Mouse (Mus musculus) lung, adult 2 months (tissue): ENCODE data around the gene Psmb10. TPM values are rescaled to one million over a fixed set of nuclear protein-coding genes. Genes with fewer than 3 reads are reported as not detected.

Source experiments
- DNase-seq: peaks from one replicate; pipeline ENCODE4 v3.0.0; 2022
- H3K4me1 ChIP-seq: fragments of 200-500 bp; 2 replicates; pipeline ENCODE4 v1.6.1; 2011; ENCODE audit warnings: low read length; ENCODE audit not compliant: control insufficient read depth, insufficient read depth
- H3K4me3 ChIP-seq: fragments of 200-500 bp; replicated peaks from 2 replicates; pipeline ENCODE3; 2011; ENCODE audit warnings: low read depth, mild to moderate bottlenecking, control low read depth, low read length; ENCODE audit errors: extremely low read depth
- CTCF ChIP-seq: fragments of 200-500 bp; IDR thresholded peaks from 2 replicates; pipeline ENCODE4 v1.5.1; 2011; ENCODE audit warnings: mild to moderate bottlenecking, low read length, control low read depth; ENCODE audit not compliant: insufficient read depth
- POLR2A ChIP-seq: fragments of 200-500 bp; IDR thresholded peaks from 2 replicates; pipeline ENCODE4 v1.6.1; 2011; ENCODE audit warnings: low read depth, mild to moderate bottlenecking, control low read depth, low read length, borderline replicate concordance; ENCODE audit errors: extremely low read depth
- WGBS: fragments of 180-500 bp; shearing (Covaris S2); methylation state at CpG from one replicate; pipeline ENCODE4 v1.1.7; 2018; 5-methylcytosine and 5-hydroxymethylcytosine counted together
- polyA plus RNA-seq: library from polyadenylated mRNA; depleted of rRNA; stranded (reverse); fragments of >200 nt; gene quantifications from 2 replicates; pipeline ENCODE4 v1.2.3, GENCODE M21; 2012; rRNA removed

The Psmb10 gene
- polyA plus RNA-seq, 1 experiment = 217 TPM

DNA sequence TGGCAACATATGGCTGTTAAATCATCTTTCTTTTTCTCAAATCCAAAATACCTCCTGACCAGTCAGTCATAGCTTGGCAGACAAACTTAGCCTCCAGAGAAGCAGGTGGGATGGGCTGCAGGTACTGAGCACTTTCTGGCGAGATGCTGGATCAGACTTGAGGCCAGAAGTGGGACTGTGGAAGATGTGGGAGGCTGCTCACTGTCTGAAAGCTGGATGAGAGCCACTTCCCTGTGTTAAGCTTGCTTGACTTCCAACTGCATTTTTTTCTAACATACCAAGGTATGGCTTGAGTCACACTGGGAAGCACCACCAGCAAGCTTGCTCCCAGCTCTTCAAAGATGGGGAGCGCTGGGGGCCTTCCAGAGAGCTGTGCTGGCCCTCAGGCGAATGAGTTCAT is 13.1 kb downstream of the Psmb10 start:
- Histone ChIP-seq H3K4me1 (no peaks in the 10 kb centered on the region), H3K4me3 (no peak overlapping the region)
- WGBS = 70% methylated on average over 3 of the region's 3 CpGs
- no peak for DNase-seq
- TF ChIP-seq POLR2A = no peak
- no peak for TF ChIP-seq CTCF

DNA sequence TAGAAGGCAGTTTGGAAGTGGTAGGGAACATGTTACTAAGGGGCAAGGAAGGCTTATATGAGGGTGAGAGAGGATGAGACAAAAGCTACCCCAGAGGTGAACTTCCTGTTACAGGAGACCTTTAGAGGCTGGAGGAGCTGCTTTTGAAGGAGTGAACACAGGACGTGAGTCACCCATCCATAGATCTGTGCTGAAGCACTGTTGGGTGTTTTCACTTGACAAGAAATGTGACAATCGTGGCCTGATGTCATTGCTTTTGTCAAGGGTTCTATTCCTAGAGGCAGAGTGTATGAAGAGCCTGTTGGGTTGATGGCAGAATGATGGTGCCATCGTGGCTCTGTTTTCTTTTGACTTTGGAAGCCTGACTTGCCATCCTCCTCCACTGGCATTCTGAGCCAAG is 18.9 kb downstream of the Psmb10 start:
- no peaks in the 10 kb centered on the region for H3K4me1 ChIP-seq
- H3K4me3 ChIP-seq = no peak overlapping the region
- WGBS = 65% methylated on average over 3 of the region's 3 CpGs
- no peak for DNase-seq
- TF ChIP-seq CTCF (no peak), POLR2A (no peak)

DNA sequence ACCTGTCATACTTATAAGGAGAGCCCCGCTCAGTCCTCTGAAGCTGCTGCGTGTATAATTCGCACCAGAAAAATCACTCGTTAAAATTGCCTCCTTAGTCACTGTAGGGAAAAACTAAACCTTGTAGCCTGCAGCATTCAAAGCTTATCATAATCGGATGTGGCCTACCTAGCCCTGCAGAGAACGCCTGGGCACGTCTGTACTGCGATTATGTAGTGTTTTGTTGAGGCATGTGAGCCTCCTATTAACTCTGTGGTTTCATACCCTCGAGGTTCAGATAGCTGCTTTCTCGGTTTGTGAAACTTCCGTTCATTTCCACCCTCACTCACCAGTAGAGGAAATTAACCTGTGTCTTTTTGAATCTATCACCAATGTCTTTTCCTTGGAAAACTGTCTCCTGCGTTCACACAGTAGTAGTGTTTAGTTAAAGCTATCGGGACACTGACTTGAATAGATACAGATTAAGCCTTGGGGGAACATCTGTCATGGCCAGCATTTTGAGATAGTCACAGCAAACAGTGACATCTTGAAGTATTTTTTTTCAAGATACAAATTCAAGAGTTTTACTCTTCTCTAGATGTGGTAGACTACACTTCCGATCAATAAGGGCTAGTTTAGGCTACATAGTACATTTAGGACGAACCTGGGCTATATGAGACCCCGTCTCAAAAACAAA is 37.2 kb downstream of the Psmb10 start:
- H3K4me1 ChIP-seq = peaks cover 4% of the 10 kb centered on the region; the same call in 1 of the 2 replicates
- no peak for DNase-seq
- 23% methylated on average over 16 of the region's 16 CpGs for WGBS
- TF ChIP-seq CTCF (no peak), POLR2A (no peak)
- H3K4me3 ChIP-seq = peak overlapping the region; percentile 81

DNA sequence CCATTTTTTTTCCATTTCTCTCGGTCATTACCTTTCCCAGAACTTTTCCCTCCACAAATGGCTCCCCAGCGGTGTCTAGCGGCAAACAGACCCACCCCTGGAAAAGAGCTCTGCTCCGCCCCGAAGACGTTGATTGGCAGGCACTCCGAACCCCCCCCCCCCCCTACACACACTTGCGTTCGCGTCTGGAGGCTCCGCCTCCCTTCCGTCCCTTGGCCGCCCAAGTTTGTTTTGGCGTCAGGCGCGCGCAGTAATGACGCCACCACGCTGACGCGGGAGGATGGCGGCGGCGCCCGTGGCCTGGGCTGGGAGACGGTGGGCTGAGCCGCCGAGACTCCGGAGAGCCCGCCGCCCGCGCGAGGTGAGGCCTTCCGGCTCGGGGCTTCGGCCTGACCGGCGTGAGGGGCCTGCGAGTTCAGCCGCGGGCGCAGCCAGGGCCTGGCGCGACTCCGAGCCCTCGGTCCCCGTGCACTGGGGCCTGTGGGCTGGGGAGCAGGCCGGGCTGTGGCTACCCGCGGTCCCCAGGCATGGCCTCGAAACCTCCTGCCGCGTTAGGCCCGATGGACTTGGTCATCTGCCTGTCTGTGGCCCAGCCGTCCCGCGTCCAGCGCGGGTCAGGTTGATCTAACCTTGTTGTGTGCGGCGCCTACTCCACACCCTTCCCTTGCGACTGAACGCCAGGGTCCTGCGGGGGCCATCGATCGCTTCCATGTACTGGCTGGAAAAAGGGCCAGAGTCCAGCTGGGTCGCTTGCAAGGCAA is 37.9 kb downstream of the Psmb10 start, which contains the start of gene Pskh1:
TSS of gene Pskh1 (plus strand) at position 262 of the 761 bp plus-strand sequence.
- WGBS = under 1% methylated on average over 68 of the region's 68 CpGs
- peaks cover 4% of the 10 kb centered on the region; the same call in 1 of the 2 replicates for H3K4me1 ChIP-seq

DNA sequence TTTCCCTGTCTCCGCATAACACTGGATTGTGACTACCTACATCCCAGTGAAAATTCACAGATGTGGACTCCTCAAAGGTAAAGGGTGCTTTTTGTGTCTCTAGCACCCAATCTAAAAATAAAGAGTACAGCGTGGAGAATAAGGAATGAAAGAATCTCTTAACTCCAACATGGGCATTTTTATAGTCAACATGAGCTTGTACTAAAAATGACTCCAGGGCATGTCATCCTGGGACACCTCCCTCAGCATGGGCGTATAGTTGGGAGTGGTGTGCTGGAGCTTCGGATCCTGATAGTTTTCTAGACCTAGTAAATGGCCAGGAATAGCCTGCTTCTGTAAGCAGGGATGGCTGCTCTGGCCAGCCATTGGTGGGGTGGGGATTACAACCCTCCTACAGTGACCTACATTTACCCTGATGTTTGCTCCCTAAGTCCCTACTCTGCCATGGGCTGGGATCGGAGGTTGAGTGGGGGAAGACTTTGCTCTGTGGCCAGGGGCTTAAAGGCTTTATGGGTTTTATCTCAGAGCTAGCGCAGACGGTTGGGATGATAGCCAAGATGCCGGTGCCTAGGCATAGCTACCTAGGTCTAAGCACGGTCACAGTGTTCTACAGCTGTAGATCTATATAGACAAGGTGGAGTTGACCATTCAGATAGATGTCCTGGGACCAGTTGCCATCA is 40.3 kb downstream of the Psmb10 start:
- no peak overlapping the region for H3K4me3 ChIP-seq
- peaks cover 4% of the 10 kb centered on the region; the same call in 1 of the 2 replicates for H3K4me1 ChIP-seq
- DNase-seq = no peak
- TF ChIP-seq POLR2A (no peak), CTCF (no peak)
- WGBS = 76% methylated on average over 9 of the region's 9 CpGs

More for the DNA sequence above, 37.9 kb downstream of the Psmb10 start, which contains the start of gene Pskh1:
- H3K4me3 ChIP-seq = peak within 1 kb of the TSS; percentile 81
- TF ChIP-seq POLR2A (peak; percentile 51; the same call in 1 of the 2 replicates), CTCF (no peak)
- peak; percentile 96 for DNase-seq

DNA sequence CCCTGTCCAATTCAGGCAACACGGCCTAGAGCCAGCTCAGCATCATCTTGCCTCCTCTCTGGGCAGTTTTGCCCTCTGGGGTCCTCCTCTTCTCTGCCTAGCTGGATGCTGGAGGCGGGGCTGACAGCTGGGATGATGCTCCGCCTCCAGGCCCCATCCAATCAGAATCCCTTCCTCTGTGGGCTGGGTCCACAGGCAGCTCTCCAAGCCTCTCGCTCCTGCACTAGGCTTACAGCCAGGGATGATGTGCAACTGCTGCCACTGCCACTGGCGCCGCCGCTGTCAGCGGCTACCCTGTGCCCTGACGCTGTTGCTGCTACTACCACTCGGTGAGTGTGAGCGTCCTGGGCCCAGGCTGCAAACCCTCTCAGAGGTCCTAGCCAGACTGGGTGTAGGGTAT is 44.9 kb downstream of the Psmb10 start, which contains the start of gene Nrn1l:
TSS of gene Nrn1l (plus strand) at position 229 of the 400 bp plus-strand sequence.
- no peak within 1 kb of the TSS for H3K4me3 ChIP-seq
- H3K4me1 ChIP-seq = no peaks in the 10 kb centered on the region
- peak; percentile 27 for DNase-seq
- TF ChIP-seq POLR2A = no peak
- no peak for TF ChIP-seq CTCF
- 19% methylated on average over 11 of the region's 11 CpGs for WGBS

DNA sequence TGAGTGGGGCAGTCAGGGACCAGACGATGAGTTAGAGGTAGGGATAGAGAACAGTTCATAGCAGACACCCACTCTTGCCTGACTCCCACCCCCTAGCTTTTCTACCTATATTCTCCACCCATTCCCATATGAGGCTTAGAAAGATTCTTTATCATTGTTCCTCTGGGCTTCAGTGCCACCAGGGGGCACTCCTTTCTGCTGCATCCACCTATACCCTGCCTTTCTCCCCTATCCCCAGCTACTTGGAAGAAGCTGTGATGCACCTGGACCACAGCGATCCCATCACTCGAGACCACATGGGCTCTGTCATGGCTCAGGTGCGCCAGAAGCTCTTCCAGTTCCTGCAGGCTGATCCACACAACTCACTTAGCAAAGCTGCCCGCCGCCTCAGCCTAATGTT is 45.8 kb downstream of the Psmb10 start:
- WGBS = 91% methylated on average over 6 of the region's 6 CpGs
- TF ChIP-seq POLR2A = no peak
- TF ChIP-seq CTCF = peak; percentile 55
- peak; percentile 21 for DNase-seq
- Histone ChIP-seq H3K4me1 (no peaks in the 10 kb centered on the region), H3K4me3 (no peak overlapping the region)

DNA sequence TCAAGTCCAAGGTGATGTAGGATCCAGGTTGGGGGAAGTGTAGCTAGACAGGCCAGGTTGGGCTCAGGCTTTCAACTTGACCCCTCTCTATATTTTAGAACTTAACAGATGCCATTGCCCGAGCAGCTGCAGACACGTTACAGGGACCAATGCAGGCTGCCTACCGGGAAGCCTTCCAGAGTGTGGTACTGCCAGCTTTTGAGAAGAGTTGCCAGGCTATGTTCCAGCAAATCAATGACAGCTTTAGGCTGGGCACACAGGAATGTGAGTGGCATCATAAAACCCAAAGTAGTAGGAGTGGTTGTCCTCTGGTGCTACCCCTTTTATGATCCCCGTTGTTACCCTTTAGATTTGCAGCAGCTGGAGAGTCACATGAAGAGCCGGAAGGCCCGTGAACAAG is 47.4 kb downstream of the Psmb10 start:
- no peak for DNase-seq
- Histone ChIP-seq H3K4me3 (no peak overlapping the region), H3K4me1 (no peaks in the 10 kb centered on the region)
- TF ChIP-seq POLR2A (no peak), CTCF (no peak)
- WGBS = 90% methylated on average over 6 of the region's 6 CpGs

DNA sequence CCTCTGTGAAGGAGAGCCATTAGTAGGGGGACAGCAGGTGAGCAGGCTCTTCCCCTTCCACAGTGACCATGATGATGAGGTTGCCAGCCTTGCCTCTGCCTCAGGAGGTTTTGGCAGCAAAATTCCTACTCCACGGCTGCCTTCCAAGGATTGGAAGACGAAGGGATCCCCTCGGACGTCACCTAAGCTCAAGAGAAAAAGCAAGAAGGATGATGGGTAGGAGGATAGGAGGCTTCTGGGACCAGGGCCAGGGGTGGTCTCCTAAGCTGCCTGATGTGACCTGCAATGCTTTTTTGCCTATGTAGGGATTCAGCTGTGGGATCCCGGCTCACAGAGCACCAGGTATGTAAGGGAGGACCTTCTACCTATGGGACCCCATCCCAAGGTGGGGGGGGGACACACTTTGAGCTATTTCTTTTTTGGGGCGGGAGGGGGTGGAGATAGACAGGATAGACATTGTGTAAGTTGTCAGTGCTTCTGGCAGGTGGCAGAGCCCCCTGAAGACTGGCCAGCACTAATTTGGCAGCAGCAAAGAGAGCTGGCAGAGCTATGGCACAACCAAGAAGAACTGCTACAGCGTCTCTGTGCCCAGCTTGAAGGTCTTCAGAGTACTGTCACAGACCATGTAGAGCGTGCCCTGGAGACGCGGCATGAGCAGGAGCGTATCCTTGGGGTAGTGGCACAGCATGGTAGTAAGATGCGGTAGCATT is 48.3 kb downstream of the Psmb10 start:
- H3K4me3 ChIP-seq = no peak overlapping the region
- no peak for TF ChIP-seq POLR2A
- TF ChIP-seq CTCF = no peak
- 94% methylated on average over 12 of the region's 12 CpGs for WGBS

More for the DNA sequence above, 48.3 kb downstream of the Psmb10 start:
- no peak for DNase-seq
- H3K4me1 ChIP-seq = no peaks in the 10 kb centered on the region

Other genes starting within 250 kb of the Psmb10 start
- gene Acd, start 237.3 kb downstream of the Psmb10 start, polyA plus RNA-seq = 33.8 and 37.8 TPM in 2 replicates
- 14.1 and 14.5 TPM in 2 replicates for gene Pard6a, start 237.3 kb downstream of the Psmb10 start, polyA plus RNA-seq
- not detected in 2 replicates for gene 4933405L10Rik, start 230.8 kb downstream of the Psmb10 start, polyA plus RNA-seq
- 9.6 and 9.9 TPM in 2 replicates for gene Enkd1, start 230.2 kb downstream of the Psmb10 start, polyA plus RNA-seq
- gene Gfod2, start 179.8 kb downstream of the Psmb10 start, polyA plus RNA-seq = 12.2 and 14.8 TPM in 2 replicates
- 25.8 and 28.5 TPM in 2 replicates for gene Ranbp10, start 111.1 kb downstream of the Psmb10 start, polyA plus RNA-seq
- gene Tsnaxip1, start 110.7 kb downstream of the Psmb10 start, polyA plus RNA-seq = 1.0 and 2.2 TPM in 2 replicates
- gene Cenpt, start 85.2 kb downstream of the Psmb10 start, polyA plus RNA-seq = 12.0 and 17.4 TPM in 2 replicates
- gene Thap11, start 83.3 kb downstream of the Psmb10 start, polyA plus RNA-seq = 54.9 and 60.8 TPM in 2 replicates
- gene Nutf2, start 77.9 kb downstream of the Psmb10 start, polyA plus RNA-seq = 17.9 and 27.0 TPM in 2 replicates
- gene Edc4, start 57.6 kb downstream of the Psmb10 start, polyA plus RNA-seq = 78.8 and 90.9 TPM in 2 replicates
- gene Nrn1l, start 44.9 kb downstream of the Psmb10 start, polyA plus RNA-seq = 3.2 and 5.3 TPM in 2 replicates
- gene Pskh1, start 38.0 kb downstream of the Psmb10 start, polyA plus RNA-seq = 38.2 and 43.7 TPM in 2 replicates
- 2.2 and 13.8 TPM in 2 replicates for gene Ctrl, start 4.6 kb downstream of the Psmb10 start, polyA plus RNA-seq
- gene Lcat, start 4.9 kb upstream of the Psmb10 start, polyA plus RNA-seq = 3.4 and 3.6 TPM in 2 replicates
- 84.3 and 96.8 TPM in 2 replicates for gene Slc12a4, start 27.7 kb upstream of the Psmb10 start, polyA plus RNA-seq
- gene Dpep3, start 41.0 kb upstream of the Psmb10 start, polyA plus RNA-seq = 0.30 and 0.55 TPM in 2 replicates
- 5.5 and 10.3 TPM in 2 replicates for gene Dus2, start 52.9 kb upstream of the Psmb10 start, polyA plus RNA-seq
- not detected in 2 replicates for gene Dpep2nb, start 67.5 kb upstream of the Psmb10 start, polyA plus RNA-seq
- 6.5 and 6.7 TPM in 2 replicates for gene Ddx28, start 73.4 kb upstream of the Psmb10 start, polyA plus RNA-seq
- gene Nfatc3, start 120.4 kb upstream of the Psmb10 start, polyA plus RNA-seq = 17.7 and 19.9 TPM in 2 replicates
- 40.1 and 47.0 TPM in 2 replicates for gene Esrp2, start 198.5 kb upstream of the Psmb10 start, polyA plus RNA-seq
- gene Pla2g15, start 212.0 kb upstream of the Psmb10 start, polyA plus RNA-seq = 24.8 and 28.3 TPM in 2 replicates
- gene Slc7a6, start 230.4 kb upstream of the Psmb10 start, polyA plus RNA-seq = 16.5 and 17.3 TPM in 2 replicates